Mouse (Mus musculus): ENCODE measurements around the gene Cst12.
A peak's percentile ranks its signal among the peaks of the same experiment; 100 is the strongest.
"Not testable (repeated sequence)": the region's sequence is repeated elsewhere in the genome, so short reads cannot be mapped to it uniquely, and the experiment has no call there.

Cst12 gene

GRCm38 (mm10) chr2:148789142-148789541 lies at the start of gene Cst12:
TSS of gene Cst12 (plus strand) at chr2:148789361.
- no peak for DNase-seq (ENCODE audit: low spot score in 2 of 2)

GRCm38 (mm10) chr2:148743001-148743400 lies 46.2 kb upstream of the Cst12 start:
- DNase-seq (ENCODE audit: low spot score in 2 of 2): no peak

- DNase-seq (ENCODE audit: low spot score in 2 of 2): no peak
Measured at GRCm38 (mm10) chr2:148743846-148744407, 45.2 kb upstream of the Cst12 start.

GRCm38 (mm10) chr2:148750058-148750457 lies 39.1 kb upstream of the Cst12 start, which contains the start of gene Cstl1:
TSS of gene Cstl1 (plus strand) at chr2:148750358.
- no peak for DNase-seq (ENCODE audit: low spot score in 2 of 2)

- DNase-seq (ENCODE audit: low spot score in 2 of 2): peak; percentile 54 to 79
Measured at GRCm38 (mm10) chr2:148751893-148752813, 37.0 kb upstream of the Cst12 start.

GRCm38 (mm10) chr2:148754310-148754846 lies 34.8 kb upstream of the Cst12 start:
- DNase-seq (ENCODE audit: low spot score in 2 of 2): no peak

GRCm38 (mm10) chr2:148763648-148764388 lies 25.3 kb upstream of the Cst12 start:
- peak in 1 of 2 experiments; percentile 19 for DNase-seq (ENCODE audit: low spot score in 2 of 2)

GRCm38 (mm10) chr2:148771397-148771796 lies 17.8 kb upstream of the Cst12 start, which contains the start of gene Cst11:
TSS of gene Cst11 (minus strand) at chr2:148771497.
- DNase-seq (ENCODE audit: low spot score in 2 of 2): not testable (repeated sequence)

- no peak for DNase-seq (ENCODE audit: low spot score in 2 of 2)
Measured at GRCm38 (mm10) chr2:148781709-148782108, 7.5 kb upstream of the Cst12 start, which contains the start of gene 8030411F24Rik. TSS of gene 8030411F24Rik (plus strand) at chr2:148782009.

- DNase-seq (ENCODE audit: low spot score in 2 of 2): no peak
Measured at GRCm38 (mm10) chr2:148798485-148798884, 9.3 kb downstream of the Cst12 start, which contains the start of gene Cst8. TSS of gene Cst8 (plus strand) at chr2:148798785.

- DNase-seq (ENCODE audit: low spot score in 2 of 2): no peak
Measured at GRCm38 (mm10) chr2:148801491-148801921, 12.3 kb downstream of the Cst12 start.

- DNase-seq (ENCODE audit: low spot score in 2 of 2): no peak
Measured at GRCm38 (mm10) chr2:148806696-148807095, 17.5 kb downstream of the Cst12 start.

GRCm38 (mm10) chr2:148819909-148820308 lies 30.7 kb downstream of the Cst12 start, which contains the start of gene Cst13:
TSS of gene Cst13 (plus strand) at chr2:148820081.
- no peak for DNase-seq (ENCODE audit: low spot score in 2 of 2)

GRCm38 (mm10) chr2:148825986-148826385 lies 36.8 kb downstream of the Cst12 start:
- DNase-seq (ENCODE audit: low spot score in 2 of 2): no peak

GRCm38 (mm10) chr2:148834912-148835311 lies 45.8 kb downstream of the Cst12 start, which contains the start of gene Cst9:
TSS of gene Cst9 (plus strand) at chr2:148835147.
- DNase-seq (ENCODE audit: low spot score in 2 of 2): no peak

- DNase-seq (ENCODE audit: low spot score in 2 of 2): no peak
Measured at GRCm38 (mm10) chr2:148838075-148838777, 49.1 kb downstream of the Cst12 start.

GRCm38 (mm10) chr2:148839224-148839623 lies 50.1 kb downstream of the Cst12 start:
- no peak for DNase-seq (ENCODE audit: low spot score in 2 of 2)

Data from spleen, postnatal 4 days (tissue).